Mouse (Mus musculus) myocyte (in vitro differentiated cells): ENCODE data around the gene Gucy2g. TPM values are rescaled to one million over a fixed set of nuclear protein-coding genes. Genes with fewer than 3 reads are reported as not detected.

Experiments used
- H3K27me3 ChIP-seq: one replicate; pipeline ENCODE4 v1.6.1; 2011; ENCODE audit not compliant: control insufficient read depth, insufficient read depth, insufficient read length
- H3K36me3 ChIP-seq: one replicate; pipeline ENCODE4 v1.6.1; 2011; ENCODE audit not compliant: control insufficient read depth, insufficient read depth
- H3K4me2 ChIP-seq: one replicate; pipeline ENCODE4 v1.6.1; 2011; ENCODE audit warnings: low read depth, control low read depth
- H3K4me3 ChIP-seq: one replicate; pipeline ENCODE4 v1.5.1; 2011; ENCODE audit warnings: mild to moderate bottlenecking, control low read depth, moderate library complexity
- H3K79me2 ChIP-seq: one replicate; pipeline ENCODE4 v1.6.1; 2011; ENCODE audit not compliant: control insufficient read depth, insufficient read depth
- H3ac ChIP-seq: one replicate; pipeline ENCODE4 v1.6.1; 2011; ENCODE audit not compliant: control insufficient read depth, insufficient read length
- CEBPB ChIP-seq: IDR thresholded peaks from 2 replicates; pipeline ENCODE4 v1.6.1; 2011; ENCODE audit warnings: mild to moderate bottlenecking, moderate library complexity; ENCODE audit not compliant: poor library complexity, insufficient read depth, severe bottlenecking
- E2F4 ChIP-seq: IDR thresholded peaks from one replicate; pipeline ENCODE4 v1.6.1; 2011; ENCODE audit warnings: mild to moderate bottlenecking, control low read depth, moderate library complexity; ENCODE audit not compliant: insufficient read depth
- MAX ChIP-seq: IDR thresholded peaks from one replicate; pipeline ENCODE4 v1.6.1; 2011; ENCODE audit warnings: low read depth, mild to moderate bottlenecking, control low read depth
- MYOD1 ChIP-seq, 3 experiments: IDR thresholded peaks; one replicate each; pipeline ENCODE4 v1.6.1; 2011; ENCODE audit warnings: control low read depth in 2 of 3, low read depth in 2 of 3, mild to moderate bottlenecking in 2 of 3, moderate library complexity in 1 of 3; ENCODE audit not compliant: insufficient read length in 2 of 3, control insufficient read depth in 1 of 3
- MYOG ChIP-seq, 3 experiments: IDR thresholded peaks; one replicate each; pipeline ENCODE4 v1.6.1; 2011; ENCODE audit warnings: control low read depth in 2 of 3, low read depth in 2 of 3, mild to moderate bottlenecking in 2 of 3; ENCODE audit not compliant: insufficient read length in 2 of 3, control insufficient read depth in 1 of 3, insufficient read depth in 1 of 3
- POLR2A ChIP-seq: IDR thresholded peaks from one replicate; pipeline ENCODE4 v1.6.1; 2011; ENCODE audit warnings: low read depth, mild to moderate bottlenecking, control low read depth, moderate library complexity; ENCODE audit not compliant: insufficient read length
- POLR2AphosphoS2 ChIP-seq: IDR thresholded peaks from one replicate; pipeline ENCODE4 v1.6.1; 2011; ENCODE audit warnings: low read depth, control low read depth; ENCODE audit not compliant: insufficient read length
- REST ChIP-seq: IDR thresholded peaks from one replicate; pipeline ENCODE4 v1.6.1; 2011; ENCODE audit warnings: mild to moderate bottlenecking, control low read depth, moderate library complexity; ENCODE audit not compliant: insufficient read depth, insufficient read length
- SRF ChIP-seq: IDR thresholded peaks from one replicate; pipeline ENCODE4 v1.6.1; 2011; ENCODE audit warnings: low read depth; ENCODE audit not compliant: control insufficient read depth, insufficient read length
- TCF12 ChIP-seq: IDR thresholded peaks from one replicate; pipeline ENCODE4 v1.6.1; 2011; ENCODE audit warnings: mild to moderate bottlenecking, control low read depth; ENCODE audit not compliant: poor library complexity, insufficient read depth, severe bottlenecking
- TCF3 ChIP-seq: IDR thresholded peaks from one replicate; pipeline ENCODE4 v1.6.1; 2011; ENCODE audit warnings: low read depth, control low read depth; ENCODE audit not compliant: insufficient read length
- USF1 ChIP-seq: IDR thresholded peaks from one replicate; pipeline ENCODE4 v1.6.1; 2011; ENCODE audit warnings: low read depth, mild to moderate bottlenecking, control low read depth, moderate library complexity
- polyA plus RNA-seq: library from polyadenylated mRNA; unstranded; fragments of >200 nt; fragmentation: generic; extraction: Trizol; gene quantifications from one replicate; pipeline ENCODE4 v1.2.1, GENCODE M21; 2012; ENCODE audit warnings: missing spikeins

The Gucy2g gene
- polyA plus RNA-seq, 1 experiment, result 0.05 TPM

DNA sequence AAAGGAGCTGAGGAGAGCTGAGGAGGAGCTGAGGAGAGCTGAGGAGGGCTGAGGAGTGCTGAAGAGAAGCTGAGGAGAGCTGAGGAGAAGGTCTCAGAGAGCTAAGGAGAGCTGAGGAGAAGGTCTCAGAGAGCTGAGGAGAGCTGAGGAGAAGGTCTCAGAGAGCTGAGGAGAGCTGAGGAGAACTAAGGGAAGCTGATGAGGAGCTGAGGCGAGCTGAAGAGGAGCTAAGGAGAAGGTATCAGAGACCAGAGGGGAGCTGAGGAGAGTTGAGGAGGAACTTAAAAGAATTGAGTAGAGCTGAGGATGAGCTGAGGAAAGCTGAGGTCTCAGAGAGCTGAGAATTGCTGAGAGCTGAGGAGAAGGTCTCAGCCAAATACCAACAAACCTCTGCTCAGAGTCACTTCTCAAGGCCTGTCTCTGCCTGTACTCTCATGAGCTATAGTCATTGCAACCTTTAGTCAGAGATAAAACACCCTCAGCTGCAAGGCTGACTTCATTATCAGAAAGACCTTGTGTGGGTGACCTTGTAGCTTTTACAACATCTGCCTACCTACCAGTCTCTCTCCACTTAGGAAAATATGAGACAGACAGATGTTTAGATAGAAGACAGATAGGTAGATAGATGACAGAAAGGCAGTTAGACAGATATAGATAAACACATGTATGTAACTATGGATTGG is 75.7 kb downstream of the Gucy2g start:
- Histone ChIP-seq H3K79me2 (no peaks in the 10 kb centered on the region), H3K4me3 (no peak overlapping the region), H3K36me3 (no peaks in the 10 kb centered on the region), H3ac (no peak overlapping the region), H3K4me2 (no peak overlapping the region), H3K27me3 (peaks cover under 1% of the 10 kb centered on the region)
- TF ChIP-seq POLR2A, result no peak
- TF ChIP-seq MAX, result no peak
- no peak for TF ChIP-seq MYOD1 (IDR thresholded peaks at IDR 0.05; ENCODE audit: control insufficient read depth in 1 of 3, insufficient read length in 2 of 3, low read depth in 2 of 3)

GRCm38 (mm10) chr19:55164162-55164561 is 76.9 kb downstream of the Gucy2g start:
- Histone ChIP-seq H3K4me2 (no peak overlapping the region), H3K4me3 (no peak overlapping the region), H3K27me3 (peaks cover 9% of the 10 kb centered on the region), H3ac (no peak overlapping the region), H3K79me2 (no peaks in the 10 kb centered on the region), H3K36me3 (no peaks in the 10 kb centered on the region)
- TF ChIP-seq CEBPB (no peak), REST (no peak), TCF12 (no peak), TCF3 (no peak), E2F4 (no peak), SRF (no peak), MYOG (IDR thresholded peaks at IDR 0.05; ENCODE audit: control insufficient read depth in 1 of 3, insufficient read depth in 1 of 3, insufficient read length in 2 of 3, low read depth in 2 of 3) (no peak), USF1 (no peak), MAX (no peak), POLR2A (no peak), POLR2AphosphoS2 (no peak), MYOD1 (IDR thresholded peaks at IDR 0.05; ENCODE audit: control insufficient read depth in 1 of 3, insufficient read length in 2 of 3, low read depth in 2 of 3) (no peak)

GRCm38 (mm10) chr19:55162271-55162670 is 78.8 kb downstream of the Gucy2g start:
- H3K36me3 ChIP-seq, result no peaks in the 10 kb centered on the region
- peaks cover 9% of the 10 kb centered on the region for H3K27me3 ChIP-seq
- TF ChIP-seq REST (no peak), TCF3 (no peak), E2F4 (no peak), SRF (no peak), POLR2A (no peak), POLR2AphosphoS2 (no peak), TCF12 (no peak), USF1 (no peak), MYOG (IDR thresholded peaks at IDR 0.05; ENCODE audit: control insufficient read depth in 1 of 3, insufficient read depth in 1 of 3, insufficient read length in 2 of 3, low read depth in 2 of 3) (no peak), MAX (no peak), CEBPB (no peak), MYOD1 (IDR thresholded peaks at IDR 0.05; ENCODE audit: control insufficient read depth in 1 of 3, insufficient read length in 2 of 3, low read depth in 2 of 3) (no peak)
- H3K79me2 ChIP-seq, result no peaks in the 10 kb centered on the region
- no peak overlapping the region for H3K4me3 ChIP-seq
- H3K4me2 ChIP-seq, result no peak overlapping the region
- no peak overlapping the region for H3ac ChIP-seq

GRCm38 (mm10) chr19:55159826-55160225 is 81.2 kb downstream of the Gucy2g start:
- Histone ChIP-seq H3K27me3 (peaks cover 9% of the 10 kb centered on the region), H3K4me2 (no peak overlapping the region), H3ac (no peak overlapping the region), H3K79me2 (no peaks in the 10 kb centered on the region), H3K4me3 (no peak overlapping the region), H3K36me3 (no peaks in the 10 kb centered on the region)
- TF ChIP-seq CEBPB (no peak), TCF3 (no peak), TCF12 (no peak), MYOG (IDR thresholded peaks at IDR 0.05; ENCODE audit: control insufficient read depth in 1 of 3, insufficient read depth in 1 of 3, insufficient read length in 2 of 3, low read depth in 2 of 3) (no peak), POLR2AphosphoS2 (no peak), E2F4 (no peak), POLR2A (no peak), SRF (no peak), REST (no peak), MYOD1 (IDR thresholded peaks at IDR 0.05; ENCODE audit: control insufficient read depth in 1 of 3, insufficient read length in 2 of 3, low read depth in 2 of 3) (no peak), USF1 (no peak), MAX (no peak)

DNA sequence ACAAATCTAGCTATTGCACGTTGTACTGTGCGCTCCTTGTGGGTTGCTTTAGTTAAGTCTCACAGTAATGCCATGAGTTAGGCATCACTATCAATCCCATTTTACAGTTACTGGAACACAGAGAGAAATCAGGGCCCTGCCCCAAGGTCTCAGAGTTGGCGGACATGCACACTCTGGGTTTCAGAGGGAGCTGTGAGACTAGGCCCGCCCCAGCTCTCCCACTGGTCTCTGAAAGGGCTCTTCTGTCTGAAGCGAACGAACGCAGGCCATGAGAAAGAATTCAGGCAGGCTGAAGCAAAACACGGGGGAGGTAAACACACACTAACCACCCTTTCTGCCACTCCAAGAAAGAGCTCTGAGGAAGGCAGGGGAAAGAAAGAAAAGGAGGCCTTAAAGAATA is 82.4 kb downstream of the Gucy2g start:
- no peak for TF ChIP-seq POLR2AphosphoS2
- no peak for TF ChIP-seq MYOG (IDR thresholded peaks at IDR 0.05; ENCODE audit: control insufficient read depth in 1 of 3, insufficient read depth in 1 of 3, insufficient read length in 2 of 3, low read depth in 2 of 3)
- no peak for TF ChIP-seq USF1
- TF ChIP-seq POLR2A, result no peak
- TF ChIP-seq CEBPB, result no peak
- no peak for TF ChIP-seq E2F4
- no peak for TF ChIP-seq MYOD1 (IDR thresholded peaks at IDR 0.05; ENCODE audit: control insufficient read depth in 1 of 3, insufficient read length in 2 of 3, low read depth in 2 of 3)
- Histone ChIP-seq H3K79me2 (no peaks in the 10 kb centered on the region), H3K36me3 (no peaks in the 10 kb centered on the region), H3K27me3 (peaks cover 9% of the 10 kb centered on the region), H3ac (no peak overlapping the region), H3K4me3 (no peak overlapping the region), H3K4me2 (no peak overlapping the region)
